Mouse (Mus musculus) embryonic fibroblast, embryonic 13.5 days (primary cell): Measurements from ENCODE around the gene Il6st.

Experiments used
- CTCF ChIP-seq: IDR thresholded peaks from 2 replicates; pipeline ENCODE4 v1.5.1; 2011; ENCODE audit warnings: mild to moderate bottlenecking, control low read depth, low read length, moderate library complexity, borderline replicate concordance; ENCODE audit not compliant: insufficient read depth
- POLR2A ChIP-seq: IDR thresholded peaks from 2 replicates; pipeline ENCODE4 v1.6.1; 2011; ENCODE audit warnings: low read depth, mild to moderate bottlenecking, control low read depth, low read length, moderate library complexity

GRCm38 (mm10) chr13:112537065-112537464 lies 73.2 kb downstream of the Il6st start:
- TF ChIP-seq CTCF = no peak
- no peak for TF ChIP-seq POLR2A
